Mouse (Mus musculus) stomach, embryonic 15.5 days (tissue): ENCODE results near the gene Fcrlb. TPM values are rescaled to one million over a fixed set of nuclear protein-coding genes. Genes with fewer than 3 reads are reported as not detected.
A peak's percentile ranks its signal among the peaks of the same experiment; 100 is the strongest.

Source experiments
- ATAC-seq: fragments of 200-750 bp; cut with Nextera tagmentation; 2 replicates; pipeline ENCODE4 v1.8.0; 2017; ENCODE audit warnings: low read depth, moderate number of reproducible peaks, moderate TSS enrichment; ENCODE audit not compliant: insufficient read depth, low FRiP score
- H3K27ac ChIP-seq: fragments of 300-500 bp; sonication (generic); 2 replicates; pipeline ENCODE4 v1.5.1; 2015; ENCODE audit warnings: mild to moderate bottlenecking, inconsistent platforms
- H3K27me3 ChIP-seq: fragments of 300-500 bp; sonication (generic); replicated peaks from 2 replicates; pipeline ENCODE4 v1.6.1; 2015; ENCODE audit warnings: inconsistent platforms
- H3K36me3 ChIP-seq: fragments of 300-500 bp; sonication (generic); 2 replicates; pipeline ENCODE4 v1.6.1; 2015; ENCODE audit warnings: inconsistent platforms
- H3K4me1 ChIP-seq: fragments of 300-500 bp; sonication (generic); 2 replicates; pipeline ENCODE4 v1.6.1; 2015; ENCODE audit warnings: inconsistent platforms
- H3K4me2 ChIP-seq: fragments of 300-500 bp; sonication (generic); 2 replicates; pipeline ENCODE4 v1.6.1; 2015; ENCODE audit warnings: mild to moderate bottlenecking, inconsistent platforms
- H3K4me3 ChIP-seq: fragments of 300-500 bp; sonication (generic); replicated peaks from 2 replicates; pipeline ENCODE4 v1.5.1; 2015; ENCODE audit warnings: inconsistent platforms
- H3K9ac ChIP-seq: fragments of 300-500 bp; sonication (generic); 2 replicates; pipeline ENCODE4 v1.6.1; 2015; ENCODE audit warnings: inconsistent platforms
- H3K9me3 ChIP-seq: fragments of 300-500 bp; sonication (generic); 2 replicates; pipeline ENCODE4 v1.6.1; 2016; ENCODE audit warnings: inconsistent platforms
- WGBS: fragments of 180-500 bp; shearing (Covaris S2); methylation state at CpG from one replicate; pipeline ENCODE4 v1.1.7; 2015; 5-methylcytosine and 5-hydroxymethylcytosine counted together
- polyA plus RNA-seq: library from polyadenylated mRNA; unstranded; fragments of >200 nt; fragmentation: Nextera tagmentation; extraction: Ambion mirVana; gene quantifications from 2 replicates; pipeline ENCODE4 v1.2.1, GENCODE M21; 2015

Gene Fcrlb
- polyA plus RNA-seq, 1 experiment from 2014 or later: 0.17 TPM

DNA sequence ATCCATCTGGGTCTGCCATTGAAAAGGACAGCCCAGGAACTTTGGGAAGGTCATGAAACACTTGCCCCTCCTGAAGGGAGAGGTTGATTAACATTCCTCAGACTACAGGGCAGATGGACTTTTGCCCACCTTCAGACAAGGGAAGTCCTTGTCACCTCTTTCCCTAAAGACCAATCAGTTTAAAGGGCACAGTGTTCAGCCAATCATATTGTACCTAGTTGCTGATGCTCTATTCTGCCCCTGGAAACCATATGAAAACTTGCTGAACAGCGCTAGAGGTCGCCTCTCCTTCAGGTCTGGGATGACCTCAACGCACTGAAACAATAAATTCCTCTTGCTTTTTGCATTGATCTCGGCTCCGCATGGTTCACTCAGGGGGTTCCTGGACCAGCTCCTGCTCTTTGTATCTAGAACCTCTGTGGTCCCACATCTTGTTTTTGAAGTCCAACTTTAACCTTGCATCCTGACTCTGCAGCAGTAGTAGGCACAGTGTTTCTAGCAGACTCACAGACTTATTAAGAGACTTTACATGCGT, 20.7 kb upstream of the Fcrlb start:
- H3K4me2 ChIP-seq: no peak overlapping the region
- no peak overlapping the region for H3K9ac ChIP-seq
- no peaks in the 10 kb centered on the region for H3K27me3 ChIP-seq
- H3K27ac ChIP-seq: no peak overlapping the region
- no peak for ATAC-seq
- H3K4me3 ChIP-seq: no peak overlapping the region
- 64% methylated on average over 6 of the region's 6 CpGs for WGBS
- no peaks in the 10 kb centered on the region for H3K4me1 ChIP-seq
- no peaks in the 10 kb centered on the region for H3K36me3 ChIP-seq
- H3K9me3 ChIP-seq: no peaks in the 10 kb centered on the region

DNA sequence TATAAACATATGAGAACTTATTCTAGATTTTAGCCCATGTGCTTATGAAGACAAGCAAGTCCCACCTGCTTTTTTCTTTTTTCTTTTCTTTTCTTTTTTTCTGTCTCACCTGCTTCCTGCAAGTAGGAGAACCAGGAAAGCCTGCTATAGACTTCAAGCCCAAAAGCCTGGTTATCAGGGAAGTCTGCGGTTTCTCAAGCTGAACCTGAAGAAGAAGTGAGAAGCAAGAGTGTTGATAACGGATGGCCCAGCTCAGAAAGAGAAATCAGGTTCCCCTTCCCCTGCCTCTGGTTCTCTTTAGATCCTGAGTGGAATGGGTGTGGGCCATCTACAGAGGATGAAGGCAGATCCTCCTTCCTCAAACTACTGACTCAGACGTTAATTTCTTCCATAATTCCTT, 19.3 kb upstream of the Fcrlb start:
- H3K4me3 ChIP-seq: no peak overlapping the region
- H3K9me3 ChIP-seq: no peaks in the 10 kb centered on the region
- H3K4me2 ChIP-seq: no peak overlapping the region
- H3K4me1 ChIP-seq: no peaks in the 10 kb centered on the region
- ATAC-seq: no peak
- WGBS: 70% methylated on average over 3 of the region's 3 CpGs
- no peaks in the 10 kb centered on the region for H3K36me3 ChIP-seq
- no peak overlapping the region for H3K27ac ChIP-seq
- no peak overlapping the region for H3K9ac ChIP-seq
- H3K27me3 ChIP-seq: no peaks in the 10 kb centered on the region

GRCm38 (mm10) chr1:170929245-170929644, 16.5 kb upstream of the Fcrlb start:
- 78% methylated on average over 4 of the region's 4 CpGs for WGBS

GRCm38 (mm10) chr1:170928467-170928866, 15.7 kb upstream of the Fcrlb start:
- 64% methylated on average over 2 of the region's 2 CpGs for WGBS
- Histone ChIP-seq H3K27me3 (no peaks in the 10 kb centered on the region), H3K4me1 (no peaks in the 10 kb centered on the region), H3K9ac (no peak overlapping the region), H3K36me3 (no peaks in the 10 kb centered on the region), H3K4me2 (no peak overlapping the region), H3K27ac (no peak overlapping the region), H3K4me3 (no peak overlapping the region), H3K9me3 (no peaks in the 10 kb centered on the region)
- no peak for ATAC-seq

More at GRCm38 (mm10) chr1:170929245-170929644, 16.5 kb upstream of the Fcrlb start:
- no peak for ATAC-seq
- no peaks in the 10 kb centered on the region for H3K27me3 ChIP-seq
- H3K9me3 ChIP-seq: no peaks in the 10 kb centered on the region
- H3K9ac ChIP-seq: no peak overlapping the region
- H3K4me2 ChIP-seq: no peak overlapping the region
- no peak overlapping the region for H3K27ac ChIP-seq
- H3K4me3 ChIP-seq: no peak overlapping the region
- H3K4me1 ChIP-seq: no peaks in the 10 kb centered on the region
- no peaks in the 10 kb centered on the region for H3K36me3 ChIP-seq

DNA sequence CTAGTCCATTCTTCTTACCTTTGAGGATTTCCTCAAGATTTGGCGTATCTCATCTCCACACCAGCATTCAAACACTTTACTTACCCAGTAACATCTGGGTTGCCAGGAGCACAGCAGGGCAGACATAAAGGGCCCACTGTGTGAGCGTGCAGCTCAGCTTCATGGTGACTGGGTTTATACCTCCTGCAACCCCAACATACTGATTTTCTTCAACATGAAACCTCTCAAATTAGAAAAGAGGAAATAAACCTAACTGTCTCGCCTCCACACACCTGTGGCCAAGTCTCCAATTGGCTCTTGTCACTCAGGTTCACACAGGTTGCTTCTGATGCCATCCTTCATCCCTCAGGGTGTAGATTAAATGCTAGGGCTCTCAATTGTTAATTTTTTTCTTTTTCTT, 14.6 kb upstream of the Fcrlb start, which contains the start of gene Fcrla:
TSS of gene Fcrla (minus strand) at position 206 of the 400 bp plus-strand sequence.
- H3K27me3 ChIP-seq: no peaks in the 10 kb centered on the region
- no peak within 1 kb of the TSS for H3K27ac ChIP-seq
- H3K36me3 ChIP-seq: no peaks in the 10 kb centered on the region
- no peak within 1 kb of the TSS for H3K4me3 ChIP-seq
- no peaks in the 10 kb centered on the region for H3K9me3 ChIP-seq
- no peak within 1 kb of the TSS for H3K9ac ChIP-seq
- no peak within 1 kb of the TSS for H3K4me2 ChIP-seq
- no peak for ATAC-seq
- no peaks in the 10 kb centered on the region for H3K4me1 ChIP-seq
- 77% methylated on average over 3 of the region's 3 CpGs for WGBS

DNA sequence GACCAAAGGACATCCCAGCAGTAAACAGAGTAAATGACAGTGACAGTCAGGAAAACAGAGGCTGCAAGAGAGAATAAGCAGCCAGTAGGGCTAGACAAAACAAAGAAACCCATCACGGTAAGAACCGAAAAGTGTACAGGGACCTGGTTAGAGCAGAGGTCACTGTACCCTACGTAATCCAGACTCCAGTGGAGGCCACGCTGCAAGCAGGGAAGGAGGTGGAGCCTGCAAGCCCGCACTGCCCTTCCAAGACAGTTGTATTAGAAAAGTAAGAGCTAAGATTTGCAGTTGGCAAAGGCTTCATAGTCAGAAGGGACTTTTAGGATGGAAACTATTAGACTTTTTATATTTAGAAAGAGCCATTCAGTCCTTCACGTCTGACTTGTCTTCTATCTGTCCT, 14.2 kb upstream of the Fcrlb start:
- Histone ChIP-seq H3K27ac (no peak overlapping the region), H3K4me2 (no peak overlapping the region), H3K27me3 (no peaks in the 10 kb centered on the region), H3K9me3 (no peaks in the 10 kb centered on the region), H3K36me3 (no peaks in the 10 kb centered on the region), H3K4me1 (no peaks in the 10 kb centered on the region), H3K4me3 (no peak overlapping the region), H3K9ac (no peak overlapping the region)
- ATAC-seq: no peak
- 50% methylated on average over 6 of the region's 6 CpGs for WGBS

GRCm38 (mm10) chr1:170924485-170924884, 11.7 kb upstream of the Fcrlb start:
- Histone ChIP-seq H3K9ac (no peak overlapping the region), H3K4me1 (no peaks in the 10 kb centered on the region), H3K9me3 (no peaks in the 10 kb centered on the region), H3K27ac (no peak overlapping the region), H3K36me3 (no peaks in the 10 kb centered on the region), H3K27me3 (no peaks in the 10 kb centered on the region), H3K4me3 (no peak overlapping the region), H3K4me2 (no peak overlapping the region)
- ATAC-seq: no peak
- 65% methylated on average over 6 of the region's 6 CpGs for WGBS

GRCm38 (mm10) chr1:170919308-170919707, 6.6 kb upstream of the Fcrlb start:
- no peak overlapping the region for H3K27ac ChIP-seq

DNA sequence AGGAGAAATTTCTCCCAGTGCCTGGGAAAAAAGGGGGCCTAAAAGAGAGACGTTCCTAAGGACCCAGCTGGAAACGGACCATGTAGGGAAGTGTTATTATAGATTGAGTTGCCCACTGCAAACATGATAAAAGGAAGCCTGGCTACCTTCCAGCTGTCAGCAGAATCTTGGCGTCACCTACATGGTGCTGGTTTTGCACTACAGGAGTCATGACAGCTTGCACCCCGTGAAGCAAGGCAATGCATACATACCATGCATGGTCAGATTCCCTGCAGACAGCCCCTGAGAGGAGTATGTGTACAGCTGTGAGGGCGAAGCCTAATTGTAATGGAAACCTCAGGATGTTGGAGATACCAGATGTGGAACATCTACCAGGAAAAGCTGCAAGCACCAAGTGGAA, 2.9 kb upstream of the Fcrlb start:
- H3K27me3 ChIP-seq: no peaks in the 10 kb centered on the region
- H3K4me2 ChIP-seq: no peak overlapping the region
- no peaks in the 10 kb centered on the region for H3K9me3 ChIP-seq
- no peak overlapping the region for H3K27ac ChIP-seq
- H3K9ac ChIP-seq: no peak overlapping the region
- no peaks in the 10 kb centered on the region for H3K36me3 ChIP-seq
- no peaks in the 10 kb centered on the region for H3K4me1 ChIP-seq
- no peak for ATAC-seq
- 64% methylated on average over 5 of the region's 5 CpGs for WGBS
- H3K4me3 ChIP-seq: no peak overlapping the region

More at GRCm38 (mm10) chr1:170919308-170919707, 6.6 kb upstream of the Fcrlb start:
- no peak overlapping the region for H3K4me3 ChIP-seq
- WGBS: 90% methylated on average over 8 of the region's 8 CpGs
- H3K9ac ChIP-seq: no peak overlapping the region
- H3K36me3 ChIP-seq: no peaks in the 10 kb centered on the region
- H3K4me2 ChIP-seq: no peak overlapping the region
- no peak for ATAC-seq
- no peaks in the 10 kb centered on the region for H3K27me3 ChIP-seq
- no peaks in the 10 kb centered on the region for H3K9me3 ChIP-seq
- H3K4me1 ChIP-seq: no peaks in the 10 kb centered on the region

GRCm38 (mm10) chr1:170911907-170912660, 657 bp downstream of the Fcrlb start:
- ATAC-seq: no peak
- H3K9me3 ChIP-seq: no peaks in the 10 kb centered on the region
- no peak overlapping the region for H3K4me3 ChIP-seq
- H3K9ac ChIP-seq: no peak overlapping the region
- 84% methylated on average over 11 of the region's 11 CpGs for WGBS
- H3K27me3 ChIP-seq: peaks cover 16% of the 10 kb centered on the region
- no peak overlapping the region for H3K4me2 ChIP-seq
- no peak overlapping the region for H3K27ac ChIP-seq
- no peaks in the 10 kb centered on the region for H3K36me3 ChIP-seq
- peaks cover 15% of the 10 kb centered on the region for H3K4me1 ChIP-seq

DNA sequence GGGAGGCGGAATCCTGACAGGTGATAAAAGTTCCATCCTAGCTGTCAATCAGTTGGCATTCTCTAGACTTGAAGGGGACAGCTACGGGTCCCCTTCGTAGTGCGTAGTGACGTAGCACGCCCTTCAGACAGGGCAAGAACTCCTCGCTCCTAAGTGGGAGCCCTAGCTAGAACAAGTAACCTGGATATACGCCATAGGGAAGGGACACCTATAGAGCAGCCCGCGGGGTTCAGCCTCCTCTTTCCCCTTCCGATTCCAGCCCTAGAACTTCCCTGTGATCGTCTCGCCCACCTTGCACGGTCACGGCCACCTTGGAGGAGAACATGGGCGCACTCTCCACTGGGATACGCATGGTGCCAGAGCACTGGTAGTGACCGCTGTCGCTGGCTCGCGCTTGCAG, 4.4 kb downstream of the Fcrlb start:
- H3K4me3 ChIP-seq: peak overlapping the region; percentile 37
- H3K4me1 ChIP-seq: peaks cover 16% of the 10 kb centered on the region
- WGBS: 4% methylated on average over 21 of the region's 21 CpGs
- H3K9ac ChIP-seq: no peak overlapping the region
- no peaks in the 10 kb centered on the region for H3K36me3 ChIP-seq
- no peak overlapping the region for H3K27ac ChIP-seq
- peak overlapping the region; percentile 78 for H3K4me2 ChIP-seq
- H3K27me3 ChIP-seq: peaks cover 26% of the 10 kb centered on the region
- no peaks in the 10 kb centered on the region for H3K9me3 ChIP-seq
- ATAC-seq: no peak

GRCm38 (mm10) chr1:170907456-170908191, 5.1 kb downstream of the Fcrlb start:
- no peaks in the 10 kb centered on the region for H3K36me3 ChIP-seq
- H3K4me2 ChIP-seq: peak overlapping the region; percentile 78
- peak; percentile 66 for ATAC-seq
- H3K27me3 ChIP-seq: peaks cover 26% of the 10 kb centered on the region
- peak overlapping the region; percentile 37 for H3K4me3 ChIP-seq
- WGBS: 1% methylated on average over 71 of the region's 71 CpGs
- H3K4me1 ChIP-seq: peaks cover 16% of the 10 kb centered on the region
- no peaks in the 10 kb centered on the region for H3K9me3 ChIP-seq
- no peak overlapping the region for H3K27ac ChIP-seq
- 0 out of 2 replicates have a peak overlapping the region, but pooled peaks have one; percentile 1 for H3K9ac ChIP-seq
